Mouse (Mus musculus): ENCODE measurements around the gene Kat14. TPM values are rescaled to one million over a fixed set of nuclear protein-coding genes. Genes with fewer than 3 reads are reported as not detected.

Gene Kat14
- polyA plus RNA-seq, 1 experiment from 2014 or later, result 22.4 TPM

GRCm38 (mm10) chr2:144400659-144401058, 31.9 kb downstream of the Kat14 start:
- H3K36me3 ChIP-seq (replicated peaks; ENCODE audit: control insufficient read depth, insufficient read depth), result peaks cover 79% of the 10 kb centered on the region
- no peak overlapping the region for H3K27ac ChIP-seq
- H3K27me3 ChIP-seq (ENCODE audit: control insufficient read depth, insufficient read depth, low read length), result no peaks in the 10 kb centered on the region
- no peak overlapping the region for H3K9ac ChIP-seq
- ATAC-seq (ENCODE audit: low FRiP score) (no peak), DNase-seq (ENCODE audit: low spot score) (no peak)
- H3K9me3 ChIP-seq (ENCODE audit: control insufficient read depth, low read length), result no peaks in the 10 kb centered on the region
- no peak overlapping the region for H3K4me3 ChIP-seq (replicated peaks; ENCODE audit: low read length)
- H3K4me1 ChIP-seq (replicated peaks; ENCODE audit: control insufficient read depth, insufficient read depth, low read length), result no peaks in the 10 kb centered on the region
- WGBS, result 95% methylated on average over 6 of the region's 6 CpGs
- no peak overlapping the region for H3K4me2 ChIP-seq (replicated peaks)

GRCm38 (mm10) chr2:144409037-144409436, 40.3 kb downstream of the Kat14 start:
- no peak for DNase-seq (ENCODE audit: low spot score)
- H3K36me3 ChIP-seq (replicated peaks; ENCODE audit: control insufficient read depth, insufficient read depth), result peaks cover 59% of the 10 kb centered on the region

GRCm38 (mm10) chr2:144410603-144411002, 41.8 kb downstream of the Kat14 start:
- Histone ChIP-seq H3K9me3 (ENCODE audit: control insufficient read depth, low read length) (no peaks in the 10 kb centered on the region), H3K27ac (no peak overlapping the region), H3K4me2 (replicated peaks) (no peak overlapping the region), H3K4me3 (replicated peaks; ENCODE audit: low read length) (no peak overlapping the region), H3K36me3 (replicated peaks; ENCODE audit: control insufficient read depth, insufficient read depth) (peaks cover 47% of the 10 kb centered on the region), H3K27me3 (ENCODE audit: control insufficient read depth, insufficient read depth, low read length) (no peaks in the 10 kb centered on the region), H3K9ac (no peak overlapping the region), H3K4me1 (replicated peaks; ENCODE audit: control insufficient read depth, insufficient read depth, low read length) (no peaks in the 10 kb centered on the region)
- 77% methylated on average over 3 of the region's 3 CpGs for WGBS
- no peak for ATAC-seq (ENCODE audit: low FRiP score)
- no peak for DNase-seq (ENCODE audit: low spot score)

More at GRCm38 (mm10) chr2:144409037-144409436, 40.3 kb downstream of the Kat14 start:
- H3K4me3 ChIP-seq (replicated peaks; ENCODE audit: low read length), result no peak overlapping the region
- ATAC-seq (ENCODE audit: low FRiP score), result no peak
- H3K9me3 ChIP-seq (ENCODE audit: control insufficient read depth, low read length), result no peaks in the 10 kb centered on the region
- H3K27ac ChIP-seq, result no peak overlapping the region
- H3K27me3 ChIP-seq (ENCODE audit: control insufficient read depth, insufficient read depth, low read length), result no peaks in the 10 kb centered on the region
- no peak overlapping the region for H3K9ac ChIP-seq
- WGBS, result 93% methylated on average over 4 of the region's 4 CpGs
- no peak overlapping the region for H3K4me2 ChIP-seq (replicated peaks)
- H3K4me1 ChIP-seq (replicated peaks; ENCODE audit: control insufficient read depth, insufficient read depth, low read length), result no peaks in the 10 kb centered on the region

- no peaks in the 10 kb centered on the region for H3K27me3 ChIP-seq (ENCODE audit: control insufficient read depth, insufficient read depth, low read length)
- H3K9ac ChIP-seq, result no peak overlapping the region
- DNase-seq (ENCODE audit: low spot score) (no peak), ATAC-seq (ENCODE audit: low FRiP score) (no peak)
- no peak overlapping the region for H3K4me2 ChIP-seq (replicated peaks)
- H3K4me1 ChIP-seq (replicated peaks; ENCODE audit: control insufficient read depth, insufficient read depth, low read length), result 0 out of 2 replicates have a peak, but pooled peaks cover 3% of the 10 kb centered on the region
- H3K4me3 ChIP-seq (replicated peaks; ENCODE audit: low read length), result no peak overlapping the region
- WGBS, result 93% methylated on average over 1 of the region's 1 CpGs
- no peak overlapping the region for H3K27ac ChIP-seq
- peaks cover 12% of the 10 kb centered on the region; the same call in 1 of the 2 replicates for H3K36me3 ChIP-seq (replicated peaks; ENCODE audit: control insufficient read depth, insufficient read depth)
- H3K9me3 ChIP-seq (ENCODE audit: control insufficient read depth, low read length), result no peaks in the 10 kb centered on the region
Observed at GRCm38 (mm10) chr2:144414646-144415045, 45.9 kb downstream of the Kat14 start.

GRCm38 (mm10) chr2:144416859-144417258, 48.1 kb downstream of the Kat14 start:
- WGBS, result 53% methylated on average over 8 of the region's 8 CpGs
- Histone ChIP-seq H3K9me3 (ENCODE audit: control insufficient read depth, low read length) (no peaks in the 10 kb centered on the region), H3K4me3 (replicated peaks; ENCODE audit: low read length) (no peak overlapping the region), H3K4me2 (replicated peaks) (no peak overlapping the region), H3K36me3 (replicated peaks; ENCODE audit: control insufficient read depth, insufficient read depth) (peaks cover 1% of the 10 kb centered on the region; the same call in 1 of the 2 replicates), H3K9ac (no peak overlapping the region), H3K27ac (no peak overlapping the region), H3K27me3 (ENCODE audit: control insufficient read depth, insufficient read depth, low read length) (no peaks in the 10 kb centered on the region), H3K4me1 (replicated peaks; ENCODE audit: control insufficient read depth, insufficient read depth, low read length) (0 out of 2 replicates have a peak, but pooled peaks cover 3% of the 10 kb centered on the region)
- DNase-seq (ENCODE audit: low spot score), result no peak
- ATAC-seq (ENCODE audit: low FRiP score), result no peak

GRCm38 (mm10) chr2:144418062-144418461, 49.3 kb downstream of the Kat14 start:
- H3K4me3 ChIP-seq (replicated peaks; ENCODE audit: low read length), result no peak overlapping the region
- no peak overlapping the region for H3K4me2 ChIP-seq (replicated peaks)
- no peak for DNase-seq (ENCODE audit: low spot score)
- no peak overlapping the region for H3K9ac ChIP-seq
- no peaks in the 10 kb centered on the region for H3K27me3 ChIP-seq (ENCODE audit: control insufficient read depth, insufficient read depth, low read length)
- no peaks in the 10 kb centered on the region; the same call in 1 of the 2 replicates for H3K36me3 ChIP-seq (replicated peaks; ENCODE audit: control insufficient read depth, insufficient read depth)
- H3K27ac ChIP-seq, result no peak overlapping the region
- H3K9me3 ChIP-seq (ENCODE audit: control insufficient read depth, low read length), result no peaks in the 10 kb centered on the region
- ATAC-seq (ENCODE audit: low FRiP score), result peak; percentile 49; the same call in 1 of the 2 replicates
- WGBS, result 26% methylated on average over 2 of the region's 2 CpGs
- H3K4me1 ChIP-seq (replicated peaks; ENCODE audit: control insufficient read depth, insufficient read depth, low read length), result 0 out of 2 replicates have a peak, but pooled peaks cover 3% of the 10 kb centered on the region

- Histone ChIP-seq H3K9ac (no peak overlapping the region), H3K27me3 (ENCODE audit: control insufficient read depth, insufficient read depth, low read length) (no peaks in the 10 kb centered on the region), H3K4me3 (replicated peaks; ENCODE audit: low read length) (no peak overlapping the region), H3K36me3 (replicated peaks; ENCODE audit: control insufficient read depth, insufficient read depth) (no peaks in the 10 kb centered on the region), H3K27ac (no peak overlapping the region), H3K9me3 (ENCODE audit: control insufficient read depth, low read length) (no peaks in the 10 kb centered on the region), H3K4me2 (replicated peaks) (no peak overlapping the region), H3K4me1 (replicated peaks; ENCODE audit: control insufficient read depth, insufficient read depth, low read length) (0 out of 2 replicates have a peak, but pooled peaks cover 3% of the 10 kb centered on the region)
- DNase-seq (ENCODE audit: low spot score) (no peak), ATAC-seq (ENCODE audit: low FRiP score) (no peak)
- WGBS, result 83% methylated on average over 10 of the region's 10 CpGs
Observed at GRCm38 (mm10) chr2:144422094-144422675, 53.4 kb downstream of the Kat14 start.

GRCm38 (mm10) chr2:144425761-144426160, 57.0 kb downstream of the Kat14 start:
- WGBS, result 78% methylated on average over 1 of the region's 1 CpGs
- Histone ChIP-seq H3K27ac (no peak overlapping the region), H3K36me3 (replicated peaks; ENCODE audit: control insufficient read depth, insufficient read depth) (no peaks in the 10 kb centered on the region), H3K9ac (no peak overlapping the region), H3K9me3 (ENCODE audit: control insufficient read depth, low read length) (no peaks in the 10 kb centered on the region), H3K4me3 (replicated peaks; ENCODE audit: low read length) (no peak overlapping the region), H3K4me1 (replicated peaks; ENCODE audit: control insufficient read depth, insufficient read depth, low read length) (no peaks in the 10 kb centered on the region), H3K4me2 (replicated peaks) (no peak overlapping the region), H3K27me3 (ENCODE audit: control insufficient read depth, insufficient read depth, low read length) (no peaks in the 10 kb centered on the region)
- ATAC-seq (ENCODE audit: low FRiP score), result no peak
- no peak for DNase-seq (ENCODE audit: low spot score)

- DNase-seq (ENCODE audit: low spot score) (no peak), ATAC-seq (ENCODE audit: low FRiP score) (no peak)
- Histone ChIP-seq H3K27ac (no peak overlapping the region), H3K9ac (no peak overlapping the region), H3K27me3 (ENCODE audit: control insufficient read depth, insufficient read depth, low read length) (no peaks in the 10 kb centered on the region), H3K4me1 (replicated peaks; ENCODE audit: control insufficient read depth, insufficient read depth, low read length) (no peaks in the 10 kb centered on the region), H3K36me3 (replicated peaks; ENCODE audit: control insufficient read depth, insufficient read depth) (no peaks in the 10 kb centered on the region), H3K4me3 (replicated peaks; ENCODE audit: low read length) (no peak overlapping the region), H3K9me3 (ENCODE audit: control insufficient read depth, low read length) (no peaks in the 10 kb centered on the region), H3K4me2 (replicated peaks) (no peak overlapping the region)
- 90% methylated on average over 5 of the region's 5 CpGs for WGBS
Observed at GRCm38 (mm10) chr2:144427852-144428251, 59.1 kb downstream of the Kat14 start.

- Histone ChIP-seq H3K36me3 (replicated peaks; ENCODE audit: control insufficient read depth, insufficient read depth) (no peaks in the 10 kb centered on the region), H3K27ac (no peak overlapping the region), H3K4me2 (replicated peaks) (no peak overlapping the region), H3K4me3 (replicated peaks; ENCODE audit: low read length) (no peak overlapping the region), H3K27me3 (ENCODE audit: control insufficient read depth, insufficient read depth, low read length) (no peaks in the 10 kb centered on the region), H3K9me3 (ENCODE audit: control insufficient read depth, low read length) (no peaks in the 10 kb centered on the region), H3K4me1 (replicated peaks; ENCODE audit: control insufficient read depth, insufficient read depth, low read length) (no peaks in the 10 kb centered on the region), H3K9ac (no peak overlapping the region)
- ATAC-seq (ENCODE audit: low FRiP score) (no peak), DNase-seq (ENCODE audit: low spot score) (no peak)
- WGBS, result 88% methylated on average over 8 of the region's 8 CpGs
Observed at GRCm38 (mm10) chr2:144428659-144429058, 59.9 kb downstream of the Kat14 start.

All from hindbrain, embryonic 14.5 days (tissue).